Mouse (Mus musculus): ENCODE data around the gene Nrxn2. TPM values are rescaled to one million over a fixed set of nuclear protein-coding genes. Genes with fewer than 3 reads are reported as not detected.

The Nrxn2 gene
- total and polyA plus RNA-seq, 3 experiments: 0.20 to 0.71 (median 0.30) TPM

DNA sequence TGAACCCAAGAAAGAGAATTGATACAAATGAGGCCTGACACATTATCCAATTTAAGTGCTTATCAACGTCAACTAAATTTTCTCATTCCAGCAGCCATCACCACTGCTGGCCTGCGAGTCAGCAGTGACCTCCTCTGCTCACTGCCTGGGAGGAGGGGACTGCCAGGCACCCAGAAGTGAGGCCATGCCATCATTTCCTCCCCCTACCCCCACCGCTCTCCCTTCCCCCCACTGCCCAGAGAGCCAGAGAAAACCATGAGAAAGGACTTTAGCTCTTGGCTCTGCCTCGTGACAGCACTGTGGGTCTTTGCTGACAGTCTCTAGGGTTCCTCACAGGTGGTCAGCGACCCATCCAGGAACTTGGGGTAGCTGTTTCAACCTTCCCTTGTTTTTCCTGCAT, 56.6 kb downstream of the Nrxn2 start:
- Histone ChIP-seq H3K9ac (ENCODE audit: insufficient read depth, low read depth) (no peak overlapping the region), H3K4me1 (ENCODE audit: control insufficient read depth in 1 of 2, insufficient read depth in 2 of 2) (peaks cover 0 to 20% of the 10 kb centered on the region in 2 experiments; a peak in 2 of 4 replicates), H3K27ac (ENCODE audit: insufficient read depth, low read depth) (no peak overlapping the region), H3K9me3 (replicated peaks; ENCODE audit: low read length) (no peaks in the 10 kb centered on the region), H3K79me2 (replicated peaks; ENCODE audit: control insufficient read depth, extremely low read depth, insufficient read depth, poor library complexity, severe bottlenecking) (no peaks in the 10 kb centered on the region), H3K4me3 (replicated peaks in 1 of 3; ENCODE audit: low read depth in 2 of 3, low read length in 2 of 3, poor library complexity in 1 of 3) (no peak overlapping the region), H3K36me3 (replicated peaks in 1 of 2; ENCODE audit: control insufficient read depth in 1 of 2, insufficient read depth in 1 of 2, low read length in 1 of 2) (no peaks in the 10 kb centered on the region), H3K4me2 (ENCODE audit: insufficient read depth, low read depth, poor library complexity, severe bottlenecking) (no peak overlapping the region), H3K27me3 (replicated peaks) (peaks cover 2% of the 10 kb centered on the region)
- DNase-seq (ENCODE audit: extremely low read depth): no peak
- no peak for TF ChIP-seq ETS1 (conservative IDR thresholded peaks at IDR 0.05; ENCODE audit: low read depth, low read length)
- no peak for TF ChIP-seq BHLHE40 (IDR thresholded peaks at IDR 0.05; ENCODE audit: low read depth, low read length)
- TF ChIP-seq ELF1 (IDR thresholded peaks at IDR 0.05; ENCODE audit: low read depth, low read length): no peak
- TF ChIP-seq PAX5 (IDR thresholded peaks at IDR 0.05; ENCODE audit: low read length): no peak
- no peak for TF ChIP-seq ZKSCAN1 (IDR thresholded peaks at IDR 0.05; ENCODE audit: borderline replicate concordance, low read depth, low read length)
- no peak for TF ChIP-seq HCFC1 (IDR thresholded peaks at IDR 0.05; ENCODE audit: low read depth, low read length)
- no peak for TF ChIP-seq MAFK (IDR thresholded peaks at IDR 0.05; ENCODE audit: insufficient replicate concordance, low read length)
- TF ChIP-seq ZNF384 (IDR thresholded peaks at IDR 0.05; ENCODE audit: low read depth, low read length): no peak
- TF ChIP-seq KAT2A (IDR thresholded peaks at IDR 0.05; ENCODE audit: insufficient replicate concordance, low read length): no peak
- TF ChIP-seq UBTF (IDR thresholded peaks at IDR 0.05; ENCODE audit: low read depth, low read length): no peak
- TF ChIP-seq RAD21 (IDR thresholded peaks at IDR 0.05; ENCODE audit: low read depth, low read length): no peak
- TF ChIP-seq NRF1 (IDR thresholded peaks at IDR 0.05; ENCODE audit: low read depth, low read length): no peak
- TF ChIP-seq USF2 (conservative IDR thresholded peaks at IDR 0.05; ENCODE audit: low read depth, low read length): no peak
- TF ChIP-seq CTCF (conservative IDR thresholded peaks at IDR 0.05 in 1 of 2, IDR thresholded peaks at IDR 0.05 in 1 of 2; ENCODE audit: low read depth in 2 of 2, low read length in 2 of 2): no peak
- dilution Hi-C loops (cut with MboI; ENCODE audit: extremely low pct_ligation_motif_present, extremely low pct_unique_long_range_greater_than_20kb, low sequenced_read_pairs): no loop called here
- in situ Hi-C loops (cut with MboI; ENCODE audit: low pct_ligation_motif_present, low pct_unique_long_range_greater_than_20kb, low sequenced_read_pairs): no loop called here

DNA sequence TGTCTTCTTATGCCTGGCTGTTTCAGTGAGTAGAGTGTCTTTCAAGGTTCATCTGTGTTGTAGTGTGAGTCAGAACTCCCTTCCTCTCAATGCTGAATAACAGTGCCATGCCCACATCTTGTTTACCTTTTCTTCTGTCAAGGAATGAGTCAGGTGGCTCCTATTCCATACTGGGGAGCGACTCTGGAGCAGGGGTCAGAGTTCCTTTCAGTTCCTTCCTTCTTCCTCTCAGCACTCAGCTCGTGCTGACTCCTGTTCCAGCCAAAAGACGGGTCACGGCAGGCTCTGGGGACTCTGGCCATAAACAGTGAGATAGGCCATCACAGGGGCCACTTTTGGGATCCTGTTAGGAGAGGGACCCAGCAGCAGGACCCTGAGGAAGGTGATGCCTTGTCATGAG, 58.5 kb downstream of the Nrxn2 start:
- no peak for DNase-seq (ENCODE audit: extremely low read depth)
- TF ChIP-seq JUND (conservative IDR thresholded peaks at IDR 0.05; ENCODE audit: low read depth, low read length) (no peak), PAX5 (IDR thresholded peaks at IDR 0.05; ENCODE audit: low read length) (no peak), RCOR1 (conservative IDR thresholded peaks at IDR 0.05; ENCODE audit: low read depth, low read length) (no peak), POLR2AphosphoS2 (IDR thresholded peaks at IDR 0.05; ENCODE audit: low read depth, low read length) (no peak), BHLHE40 (IDR thresholded peaks at IDR 0.05; ENCODE audit: low read depth, low read length) (no peak), USF2 (conservative IDR thresholded peaks at IDR 0.05; ENCODE audit: low read depth, low read length) (no peak), ETS1 (conservative IDR thresholded peaks at IDR 0.05; ENCODE audit: low read depth, low read length) (no peak)
- no peaks in the 10 kb centered on the region for H3K79me2 ChIP-seq (replicated peaks; ENCODE audit: control insufficient read depth, extremely low read depth, insufficient read depth, poor library complexity, severe bottlenecking)
- no peak overlapping the region for H3K27ac ChIP-seq (ENCODE audit: insufficient read depth, low read depth)
- H3K4me3 ChIP-seq (replicated peaks in 1 of 3; ENCODE audit: low read depth in 2 of 3, low read length in 2 of 3, poor library complexity in 1 of 3): no peak overlapping the region
- H3K4me2 ChIP-seq (ENCODE audit: insufficient read depth, low read depth, poor library complexity, severe bottlenecking): no peak overlapping the region
- dilution Hi-C loops (cut with MboI; ENCODE audit: extremely low pct_ligation_motif_present, extremely low pct_unique_long_range_greater_than_20kb, low sequenced_read_pairs) (no loop called here), in situ Hi-C loops (cut with MboI; ENCODE audit: low pct_ligation_motif_present, low pct_unique_long_range_greater_than_20kb, low sequenced_read_pairs) (no loop called here)
- H3K36me3 ChIP-seq (replicated peaks in 1 of 2; ENCODE audit: control insufficient read depth in 1 of 2, insufficient read depth in 1 of 2, low read length in 1 of 2): no peaks in the 10 kb centered on the region
- H3K27me3 ChIP-seq (replicated peaks): peaks cover 3% of the 10 kb centered on the region
- H3K9ac ChIP-seq (ENCODE audit: insufficient read depth, low read depth): no peak overlapping the region
- H3K4me1 ChIP-seq (ENCODE audit: control insufficient read depth in 1 of 2, insufficient read depth in 2 of 2): peaks cover 0 to 20% of the 10 kb centered on the region in 2 experiments; a peak in 2 of 4 replicates
- no peaks in the 10 kb centered on the region for H3K9me3 ChIP-seq (replicated peaks; ENCODE audit: low read length)

Data from CH12.LX (cell line).